Mouse (Mus musculus) heart, embryonic 15.5 days (tissue): ENCODE data around the gene Lurap1l. TPM values are rescaled to one million over a fixed set of nuclear protein-coding genes. Genes with fewer than 3 reads are reported as not detected.

Experiments
- ATAC-seq: fragments of 200-750 bp; cut with Nextera tagmentation; replicated peaks from 2 replicates; pipeline ENCODE4 v1.8.0; 2017; ENCODE audit warnings: low read depth, moderate TSS enrichment; ENCODE audit not compliant: insufficient number of reproducible peaks, insufficient read depth, low FRiP score
- H3K27ac ChIP-seq: fragments of 300-500 bp; sonication (generic); 2 replicates; pipeline ENCODE4 v1.5.1; 2015; ENCODE audit warnings: mild to moderate bottlenecking, inconsistent platforms
- H3K27me3 ChIP-seq: fragments of 300-500 bp; sonication (generic); 2 replicates; pipeline ENCODE4 v1.6.1; 2015; ENCODE audit warnings: inconsistent platforms
- H3K36me3 ChIP-seq: fragments of 300-500 bp; sonication (generic); 2 replicates; pipeline ENCODE4 v1.6.1; 2015; ENCODE audit warnings: mild to moderate bottlenecking, inconsistent platforms
- H3K4me1 ChIP-seq: fragments of 300-500 bp; sonication (generic); replicated peaks from 2 replicates; pipeline ENCODE4 v1.6.1; 2015; ENCODE audit warnings: inconsistent platforms
- H3K4me2 ChIP-seq: fragments of 300-500 bp; sonication (generic); 2 replicates; pipeline ENCODE4 v1.6.1; 2015; ENCODE audit warnings: inconsistent platforms, mild to moderate bottlenecking, moderate library complexity
- H3K4me3 ChIP-seq: fragments of 300-500 bp; sonication (generic); 2 replicates; pipeline ENCODE4 v1.5.1; 2015; ENCODE audit warnings: mild to moderate bottlenecking, inconsistent platforms
- H3K9ac ChIP-seq: fragments of 300-500 bp; sonication (generic); 2 replicates; pipeline ENCODE4 v1.6.1; 2015; ENCODE audit warnings: mild to moderate bottlenecking, inconsistent platforms
- H3K9me3 ChIP-seq: fragments of 300-500 bp; sonication (generic); replicated peaks from 2 replicates; pipeline ENCODE4 v1.6.1; 2016; ENCODE audit warnings: inconsistent platforms
- WGBS: fragments of 180-500 bp; shearing (Covaris S2); methylation state at CpG from one replicate; pipeline ENCODE4 v1.1.7; 2015; ENCODE audit warnings: mixed read lengths; 5-methylcytosine and 5-hydroxymethylcytosine counted together
- polyA plus RNA-seq: library from polyadenylated mRNA; unstranded; fragments of >200 nt; fragmentation: Nextera tagmentation; extraction: Ambion mirVana; gene quantifications from 2 replicates; pipeline ENCODE4 v1.2.1, GENCODE M21; 2015

Lurap1l gene
- polyA plus RNA-seq, 1 experiment from 2014 or later: 2.7 TPM

GRCm38 (mm10) chr4:80949110-80949509 lies 38.7 kb downstream of the Lurap1l start:
- ATAC-seq: no peak
- H3K4me2 ChIP-seq: no peak overlapping the region
- no peaks in the 10 kb centered on the region for H3K36me3 ChIP-seq
- peaks cover 3% of the 10 kb centered on the region for H3K27me3 ChIP-seq
- H3K4me1 ChIP-seq: no peaks in the 10 kb centered on the region
- no peak overlapping the region for H3K27ac ChIP-seq
- no peak overlapping the region for H3K9ac ChIP-seq
- no peaks in the 10 kb centered on the region for H3K9me3 ChIP-seq
- H3K4me3 ChIP-seq: no peak overlapping the region

- no peak for ATAC-seq
- Histone ChIP-seq H3K27ac (no peak overlapping the region), H3K4me1 (no peaks in the 10 kb centered on the region)
Observed at GRCm38 (mm10) chr4:80949720-80950119, 39.3 kb downstream of the Lurap1l start.

GRCm38 (mm10) chr4:80950280-80950781 lies 39.9 kb downstream of the Lurap1l start:
- WGBS: 67% methylated on average over 8 of the region's 8 CpGs
- Histone ChIP-seq H3K27ac (no peak overlapping the region), H3K36me3 (no peaks in the 10 kb centered on the region), H3K4me3 (no peak overlapping the region), H3K4me1 (no peaks in the 10 kb centered on the region), H3K9me3 (no peaks in the 10 kb centered on the region), H3K27me3 (peaks cover 6% of the 10 kb centered on the region), H3K9ac (no peak overlapping the region), H3K4me2 (no peak overlapping the region)
- ATAC-seq: no peak

More at GRCm38 (mm10) chr4:80949720-80950119, 39.3 kb downstream of the Lurap1l start:
- no peak overlapping the region for H3K4me2 ChIP-seq
- no peaks in the 10 kb centered on the region for H3K9me3 ChIP-seq
- no peak overlapping the region for H3K4me3 ChIP-seq
- H3K36me3 ChIP-seq: no peaks in the 10 kb centered on the region
- H3K27me3 ChIP-seq: peaks cover 6% of the 10 kb centered on the region
- 68% methylated on average over 2 of the region's 2 CpGs for WGBS
- H3K9ac ChIP-seq: no peak overlapping the region

GRCm38 (mm10) chr4:80952653-80953052 lies 42.2 kb downstream of the Lurap1l start:
- H3K27ac ChIP-seq: no peak overlapping the region
- no peaks in the 10 kb centered on the region for H3K4me1 ChIP-seq
- no peak overlapping the region for H3K9ac ChIP-seq
- H3K36me3 ChIP-seq: no peaks in the 10 kb centered on the region
- ATAC-seq: no peak
- H3K27me3 ChIP-seq: peaks cover 10% of the 10 kb centered on the region
- no peaks in the 10 kb centered on the region for H3K9me3 ChIP-seq
- no peak overlapping the region for H3K4me3 ChIP-seq
- H3K4me2 ChIP-seq: no peak overlapping the region
- 77% methylated on average over 1 of the region's 1 CpGs for WGBS

- Histone ChIP-seq H3K9me3 (no peaks in the 10 kb centered on the region), H3K9ac (no peak overlapping the region), H3K36me3 (no peaks in the 10 kb centered on the region), H3K4me1 (no peaks in the 10 kb centered on the region), H3K4me2 (no peak overlapping the region), H3K27ac (no peak overlapping the region), H3K27me3 (peaks cover 12% of the 10 kb centered on the region), H3K4me3 (no peak overlapping the region)
- WGBS: 35% methylated on average over 2 of the region's 2 CpGs
- no peak for ATAC-seq
Observed at GRCm38 (mm10) chr4:80955942-80956341, 45.5 kb downstream of the Lurap1l start.

- whole genome bisulfite sequencing: 90% methylated on average over 17 of the region's 17 CpGs
Observed at GRCm38 (mm10) chr4:80967526-80967925, 57.1 kb downstream of the Lurap1l start.

GRCm38 (mm10) chr4:80971846-80972245 lies 61.4 kb downstream of the Lurap1l start:
- no peak overlapping the region for H3K4me3 ChIP-seq
- peaks cover 4% of the 10 kb centered on the region; the same call in 1 of the 2 replicates for H3K9me3 ChIP-seq
- H3K4me1 ChIP-seq: no peaks in the 10 kb centered on the region
- ATAC-seq: no peak
- no peak overlapping the region for H3K27ac ChIP-seq
- WGBS: 50% methylated on average over 1 of the region's 1 CpGs
- H3K36me3 ChIP-seq: no peaks in the 10 kb centered on the region
- no peak overlapping the region for H3K4me2 ChIP-seq
- H3K27me3 ChIP-seq: no peaks in the 10 kb centered on the region
- no peak overlapping the region for H3K9ac ChIP-seq

More at GRCm38 (mm10) chr4:80967526-80967925, 57.1 kb downstream of the Lurap1l start:
- Histone ChIP-seq H3K27ac (no peak overlapping the region), H3K4me1 (no peaks in the 10 kb centered on the region), H3K9ac (no peak overlapping the region), H3K36me3 (no peaks in the 10 kb centered on the region), H3K27me3 (no peaks in the 10 kb centered on the region), H3K4me2 (no peak overlapping the region), H3K9me3 (peaks cover 4% of the 10 kb centered on the region; the same call in 1 of the 2 replicates), H3K4me3 (no peak overlapping the region)
- ATAC-seq: no peak

GRCm38 (mm10) chr4:80973896-80974295 lies 63.5 kb downstream of the Lurap1l start:
- Histone ChIP-seq H3K4me3 (no peak overlapping the region), H3K4me1 (no peaks in the 10 kb centered on the region), H3K9me3 (no peaks in the 10 kb centered on the region), H3K9ac (no peak overlapping the region), H3K36me3 (no peaks in the 10 kb centered on the region), H3K4me2 (no peak overlapping the region), H3K27ac (no peak overlapping the region), H3K27me3 (no peaks in the 10 kb centered on the region)
- ATAC-seq: no peak

GRCm38 (mm10) chr4:80990819-80991218 lies 80.4 kb downstream of the Lurap1l start:
- 77% methylated on average over 1 of the region's 1 CpGs for WGBS
- Histone ChIP-seq H3K27me3 (no peaks in the 10 kb centered on the region), H3K4me1 (no peaks in the 10 kb centered on the region), H3K9me3 (no peaks in the 10 kb centered on the region), H3K4me3 (no peak overlapping the region), H3K36me3 (no peaks in the 10 kb centered on the region), H3K27ac (no peak overlapping the region), H3K9ac (no peak overlapping the region), H3K4me2 (no peak overlapping the region)
- ATAC-seq: no peak

GRCm38 (mm10) chr4:81003528-81003927 lies 93.1 kb downstream of the Lurap1l start:
- Histone ChIP-seq H3K27me3 (no peaks in the 10 kb centered on the region), H3K9ac (no peak overlapping the region), H3K9me3 (no peaks in the 10 kb centered on the region), H3K36me3 (no peaks in the 10 kb centered on the region), H3K4me1 (no peaks in the 10 kb centered on the region), H3K4me3 (no peak overlapping the region), H3K27ac (no peak overlapping the region), H3K4me2 (no peak overlapping the region)
- WGBS: 60% methylated on average over 2 of the region's 2 CpGs
- ATAC-seq: no peak
